Mouse (Mus musculus) left cerebral cortex, adult 9 months (tissue): ENCODE measurements around the gene Pqlc3.
"Not testable (repeated sequence)": the region's sequence is repeated elsewhere in the genome, so short reads cannot be mapped to it uniquely, and the experiment has no call there.

ENCODE experiments used
- DNase-seq, 2 experiments: peaks; one replicate each; pipeline ENCODE4 v3.0.0; 2022; ENCODE audit warnings: low spot score in 2 of 2

Gene Pqlc3

DNA sequence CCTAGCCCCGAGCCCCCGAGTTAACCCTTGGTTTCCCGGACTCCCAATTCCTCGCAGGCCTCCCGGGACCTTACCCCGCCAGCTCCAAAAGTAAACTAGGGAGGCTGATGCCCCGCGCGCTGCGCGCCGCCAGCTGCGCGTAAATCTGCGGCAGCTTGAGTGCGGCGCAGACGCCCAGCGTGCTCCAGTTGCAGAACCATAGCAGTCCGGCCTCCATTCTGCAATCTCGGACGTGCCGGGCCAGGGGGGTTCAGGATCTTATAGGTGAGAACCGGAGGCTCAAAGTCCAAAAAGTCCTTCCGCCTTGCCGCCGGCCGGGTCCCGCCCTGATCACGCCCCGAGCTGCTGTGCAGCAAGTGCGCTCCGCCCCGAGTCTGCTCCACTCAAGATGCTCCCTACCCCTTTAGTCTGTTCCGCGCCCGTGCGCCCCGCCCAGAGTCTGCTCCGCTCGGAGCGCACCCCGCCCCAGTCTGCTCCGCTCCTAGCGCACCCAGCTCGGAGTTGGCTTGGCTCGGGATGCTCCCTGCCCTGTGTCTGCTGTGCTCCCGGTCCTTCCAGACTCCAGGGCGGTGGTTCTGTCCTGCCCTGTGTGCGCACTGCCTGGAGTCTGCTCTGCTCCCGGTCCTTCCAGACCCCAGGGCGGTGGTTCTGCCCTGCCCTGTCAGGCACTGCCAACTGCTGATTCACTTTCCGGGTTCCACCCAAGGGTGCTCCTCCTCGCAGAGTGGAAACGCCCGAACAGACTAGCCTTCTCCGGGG, at the start of gene Pqlc3:
Pqlc3 (minus strand) TSS at position 670 of the 759 bp plus-strand sequence.
- peak; percentile 30 to 71 for DNase-seq

DNA sequence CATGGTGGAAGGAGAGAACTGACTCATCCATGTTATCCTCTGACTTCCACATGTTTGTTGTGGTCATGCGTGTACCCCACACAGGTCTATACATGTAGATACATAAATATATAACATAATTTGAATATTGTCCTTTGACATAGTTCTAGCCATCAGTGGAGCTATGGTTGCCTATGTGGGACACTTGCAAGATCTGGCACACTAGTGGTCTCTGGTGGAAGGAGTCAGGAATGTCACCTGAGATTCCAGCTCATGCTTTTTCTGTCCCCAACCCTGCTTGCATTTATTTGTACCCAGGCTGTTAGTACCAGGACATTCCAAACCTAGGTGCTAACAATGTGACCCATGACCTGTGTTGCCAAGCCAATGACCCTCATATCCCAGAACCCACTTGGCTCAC, 49.6 kb upstream of the Pqlc3 start:
- no peak for DNase-seq

DNA sequence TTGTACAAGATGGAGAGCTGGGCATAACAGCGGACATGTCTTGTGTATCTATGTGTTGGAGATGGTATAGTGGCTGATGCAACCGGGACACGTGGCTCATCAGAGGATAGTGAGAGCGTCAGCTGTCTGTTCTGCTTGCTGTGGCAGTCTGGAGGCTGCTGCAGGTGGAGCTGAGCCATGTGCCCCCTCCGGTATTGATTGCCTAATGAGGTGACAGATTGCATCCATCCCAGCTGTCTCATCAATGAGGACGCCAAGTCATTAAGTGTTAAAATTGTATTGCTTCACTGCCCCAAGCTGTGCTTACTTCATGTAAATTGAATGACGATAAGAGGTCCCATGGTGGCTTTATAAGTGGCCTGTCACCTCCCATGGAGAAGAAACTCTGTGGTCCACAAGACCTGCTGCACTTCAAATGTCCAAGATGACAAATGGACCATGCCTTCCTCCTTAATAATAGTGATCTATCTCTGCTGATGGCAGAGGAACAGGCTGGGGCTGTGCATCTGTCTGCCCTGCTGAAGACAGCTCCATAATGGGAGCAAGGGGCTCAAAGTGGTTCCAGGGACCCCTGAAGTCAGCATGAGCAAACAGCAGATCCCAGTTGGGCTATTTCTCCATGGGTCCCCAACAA, 48.9 kb upstream of the Pqlc3 start:
- no peak for DNase-seq

DNA sequence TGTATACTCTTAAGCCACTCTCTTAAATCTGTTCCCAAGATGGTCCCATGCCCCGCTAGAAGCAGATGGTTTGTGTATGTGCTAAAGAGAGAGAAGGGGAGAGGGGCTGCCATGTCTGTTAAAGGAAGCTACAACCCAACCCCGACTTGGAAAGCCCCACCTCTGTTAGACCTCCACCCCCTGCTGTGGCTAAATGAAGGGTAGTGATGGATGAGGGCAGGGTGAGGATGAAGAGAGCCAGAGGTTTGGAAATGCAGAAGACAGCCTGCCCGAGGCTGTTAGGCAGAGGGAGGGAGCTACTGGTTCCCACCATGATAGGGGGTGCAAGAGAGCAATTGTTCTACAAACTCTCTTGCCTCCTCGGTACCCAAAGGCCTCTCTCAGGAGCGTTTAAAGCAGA, 43.1 kb upstream of the Pqlc3 start:
- no peak for DNase-seq

DNA sequence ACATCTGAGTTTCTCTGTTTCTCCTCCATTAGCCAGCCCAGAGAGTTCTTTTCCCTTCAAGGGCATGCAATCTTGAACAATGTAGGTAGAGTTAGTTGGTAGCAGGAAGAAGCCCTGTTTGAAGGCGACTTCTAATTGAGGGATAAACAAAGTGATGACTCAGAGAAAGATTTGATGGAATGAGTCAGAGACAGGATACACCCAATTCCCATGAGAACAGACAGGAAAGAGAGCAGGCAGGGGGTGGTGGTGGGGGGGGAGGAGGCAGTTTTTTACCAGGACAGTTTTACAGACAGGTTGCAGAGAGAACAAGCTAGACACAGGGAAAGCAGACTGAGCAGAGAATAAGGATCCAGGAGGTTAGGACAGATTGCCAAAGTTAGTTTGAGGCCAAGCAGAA, 40.4 kb upstream of the Pqlc3 start:
- DNase-seq = no peak

DNA sequence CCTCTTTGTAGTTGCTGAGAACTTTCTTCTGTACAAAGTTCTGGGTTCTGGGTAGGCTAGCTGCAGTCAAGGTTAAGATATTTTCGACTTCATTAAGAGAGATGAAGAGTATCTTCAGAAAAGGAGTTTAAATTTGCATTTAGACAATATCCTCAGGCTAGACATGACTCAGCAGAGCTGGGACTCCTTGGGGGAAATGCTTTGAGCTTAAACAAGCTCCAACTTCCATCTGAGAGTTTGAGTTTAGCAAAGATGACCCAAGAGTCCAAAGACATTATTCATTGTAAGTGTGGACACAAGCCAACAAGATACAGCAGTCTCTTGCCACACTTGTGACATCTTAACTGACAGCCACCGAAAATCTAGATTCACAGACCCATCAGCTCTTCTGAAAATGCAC, 39.2 kb upstream of the Pqlc3 start:
- DNase-seq = no peak

DNA sequence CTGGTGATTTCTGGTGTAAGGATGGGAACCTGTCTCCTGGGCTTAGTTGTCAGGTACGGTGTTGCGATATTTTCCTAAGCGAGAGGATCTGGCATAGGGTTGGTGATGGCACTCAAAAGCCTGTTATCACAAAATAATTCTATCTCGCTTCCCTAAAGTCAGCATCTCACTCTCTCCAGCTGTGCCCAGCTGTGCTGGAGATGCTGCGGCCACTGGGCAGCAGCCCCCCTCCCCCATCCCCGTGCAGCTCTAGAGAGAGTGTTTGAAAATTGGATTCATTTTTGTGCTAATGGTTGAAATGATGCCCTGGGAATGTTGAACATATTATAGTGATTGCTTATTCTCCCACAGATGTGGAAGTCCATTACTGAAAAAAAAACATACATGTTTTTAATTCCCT, 38.0 kb upstream of the Pqlc3 start:
- no peak for DNase-seq

DNA sequence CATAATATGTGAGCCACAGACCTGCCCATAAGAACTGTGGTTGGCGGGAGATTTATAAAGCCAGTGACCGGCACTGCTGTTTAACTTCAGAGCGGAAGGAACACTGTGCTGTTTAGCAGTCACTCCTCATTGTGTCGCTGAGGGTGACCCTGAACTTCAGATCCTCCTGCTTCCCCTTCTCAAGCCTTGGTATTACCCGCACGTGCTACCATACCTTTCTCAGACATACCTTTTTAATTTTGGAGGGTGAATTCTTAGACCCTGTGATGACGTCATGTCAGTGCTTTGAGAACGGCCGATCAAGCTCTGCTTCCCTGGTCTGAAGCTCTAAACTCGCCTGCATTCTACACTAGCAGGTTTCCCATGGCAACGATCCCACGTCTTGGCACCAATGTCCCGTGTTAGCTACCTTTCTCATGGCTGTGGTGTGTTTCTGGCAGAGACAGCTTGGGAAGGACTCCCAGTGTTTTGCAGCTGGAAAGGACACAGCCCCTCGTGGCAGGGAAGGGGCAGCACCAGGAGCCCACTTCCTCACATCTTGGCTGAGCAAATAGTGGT, 36.9 kb upstream of the Pqlc3 start:
- peak in 1 of 2 experiments; percentile 75 for DNase-seq

DNA sequence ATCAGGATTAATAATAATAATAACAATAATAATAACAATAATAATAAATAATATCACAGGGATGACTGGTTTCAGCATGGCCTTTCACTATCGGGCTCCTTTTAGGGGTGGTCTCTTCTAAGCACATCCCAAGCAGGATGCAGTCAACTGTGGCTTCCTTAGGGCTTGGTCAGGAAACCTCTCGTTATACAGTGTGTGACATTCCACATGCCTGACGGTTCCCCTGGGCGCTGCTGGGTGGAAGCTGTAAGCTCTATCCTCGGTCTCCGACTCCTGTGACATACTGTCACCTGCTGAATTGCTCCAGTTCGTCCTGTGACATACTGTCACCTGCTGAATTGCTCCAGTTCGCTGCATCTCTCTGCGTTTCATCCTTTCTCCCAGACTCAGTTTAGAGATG, 36.3 kb upstream of the Pqlc3 start:
- no peak for DNase-seq

DNA sequence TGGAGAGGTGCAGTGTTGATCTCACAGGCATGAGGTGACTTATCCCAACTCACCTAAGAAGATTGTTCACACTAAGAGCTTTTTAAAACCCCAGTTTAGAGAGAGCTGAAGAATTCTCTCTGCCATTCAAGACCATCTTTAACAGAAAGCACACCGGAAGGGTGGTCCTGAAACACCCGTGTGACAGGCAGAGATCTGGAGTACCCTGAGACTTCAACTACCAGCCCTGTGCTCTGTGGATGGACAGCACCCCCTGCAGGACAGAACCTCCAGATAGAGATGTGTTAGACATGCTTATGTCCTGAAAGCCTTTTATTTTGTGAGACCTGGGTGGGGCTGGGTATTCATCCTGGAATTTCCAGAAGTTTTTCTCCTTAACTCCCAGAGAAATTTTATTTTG, 34.9 kb upstream of the Pqlc3 start:
- DNase-seq = peak in 1 of 2 experiments; percentile 37

DNA sequence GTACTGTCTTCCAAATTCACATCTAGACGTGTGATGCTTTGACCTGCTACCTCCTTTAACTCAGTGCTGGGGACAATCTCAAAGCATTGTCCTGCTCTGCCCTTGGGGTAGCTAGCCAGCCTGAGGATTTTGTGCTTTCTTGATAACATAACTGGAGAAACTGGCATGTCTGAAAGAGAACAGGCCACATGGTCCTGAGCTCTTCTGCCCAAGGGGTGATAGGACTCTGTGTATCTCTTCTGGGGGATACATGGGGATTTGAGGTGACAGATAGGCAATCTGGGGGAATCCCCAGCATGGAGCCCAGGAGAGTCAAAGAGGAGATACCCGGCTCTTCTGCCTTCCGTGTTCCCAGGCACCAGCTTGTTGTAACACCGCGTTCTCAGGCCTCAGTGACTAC, 34.5 kb upstream of the Pqlc3 start:
- no peak for DNase-seq

DNA sequence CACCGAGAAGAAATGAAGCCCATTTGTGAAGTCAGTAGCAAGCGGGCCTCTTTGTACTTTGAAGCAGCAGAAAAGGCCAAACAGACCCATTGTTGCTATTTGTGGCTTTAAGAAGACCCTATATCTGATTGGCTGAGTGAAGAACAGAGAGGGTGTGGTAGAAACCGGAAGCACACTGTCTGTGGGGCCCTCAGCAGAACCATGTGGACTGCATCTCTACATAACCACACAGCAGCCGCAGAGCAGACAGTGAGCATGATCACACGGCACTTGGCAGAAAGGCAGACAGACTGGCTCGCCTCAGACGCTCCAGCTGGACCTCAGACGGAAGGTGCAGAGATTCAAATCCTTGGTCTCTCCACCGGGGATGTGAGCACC, 33.2 kb upstream of the Pqlc3 start:
- no peak for DNase-seq

DNA sequence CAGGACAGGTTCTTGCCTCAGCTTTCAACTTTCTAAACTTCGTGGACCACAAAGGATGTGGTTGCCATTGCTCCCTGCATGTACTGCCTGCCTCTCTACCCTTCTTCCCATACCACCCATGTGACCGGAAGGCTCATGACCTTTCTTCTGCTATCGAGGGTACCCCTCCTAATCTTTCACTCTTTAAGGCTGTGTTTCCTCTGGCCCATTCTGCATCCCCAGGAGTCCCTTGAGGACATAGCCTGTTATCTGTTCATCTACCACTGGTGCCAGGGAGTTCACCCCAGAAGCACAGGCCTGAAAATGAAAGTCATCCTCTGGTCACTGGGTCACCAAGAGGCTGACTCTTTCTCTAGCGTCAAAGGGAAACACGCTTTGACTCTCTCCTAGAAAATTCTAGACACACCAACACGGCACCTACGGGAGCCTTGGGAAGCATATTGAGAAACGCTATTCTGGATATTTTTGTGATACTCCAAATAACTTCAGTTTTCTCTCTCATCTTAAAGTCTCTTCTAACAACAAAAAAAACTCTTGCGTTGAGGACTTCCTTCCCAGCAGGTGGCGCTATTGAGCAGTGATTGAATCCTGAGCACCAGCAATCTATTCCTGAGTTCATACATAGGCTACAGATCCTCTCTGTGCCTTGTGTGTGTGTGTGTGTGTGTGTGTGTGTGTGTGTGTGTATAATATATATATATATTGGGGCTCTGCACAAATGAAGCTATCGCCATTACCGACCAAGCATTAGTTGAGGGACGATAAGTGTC, 32.7 kb upstream of the Pqlc3 start:
- DNase-seq = peak in 1 of 2 experiments; percentile 81

DNA sequence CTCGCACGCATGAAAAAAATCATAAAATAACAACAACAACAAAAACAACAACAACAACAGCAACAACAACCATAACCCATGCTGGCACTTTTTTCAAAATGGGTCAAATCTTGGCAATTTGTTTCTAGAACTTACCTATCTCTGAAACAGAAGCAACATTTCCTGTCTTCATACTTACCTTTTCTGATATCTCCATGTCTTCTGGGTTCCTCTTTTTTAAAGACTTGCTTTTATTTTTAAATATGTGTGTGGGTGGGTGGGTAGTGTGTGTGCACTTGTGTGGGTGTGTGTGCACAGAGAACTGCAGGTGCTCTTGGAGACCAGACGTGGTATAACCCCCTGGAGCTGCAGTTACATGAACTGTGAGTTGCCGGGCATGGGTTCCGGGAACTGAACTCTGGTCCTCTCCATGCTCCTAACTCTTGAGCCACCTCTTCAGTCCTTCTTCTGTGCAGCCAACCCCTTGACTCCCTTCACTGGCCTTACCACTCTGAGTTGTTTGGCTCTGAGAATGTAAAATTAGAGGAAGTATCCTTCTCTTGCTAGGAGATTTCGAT, 24.4 kb upstream of the Pqlc3 start:
- no peak for DNase-seq

DNA sequence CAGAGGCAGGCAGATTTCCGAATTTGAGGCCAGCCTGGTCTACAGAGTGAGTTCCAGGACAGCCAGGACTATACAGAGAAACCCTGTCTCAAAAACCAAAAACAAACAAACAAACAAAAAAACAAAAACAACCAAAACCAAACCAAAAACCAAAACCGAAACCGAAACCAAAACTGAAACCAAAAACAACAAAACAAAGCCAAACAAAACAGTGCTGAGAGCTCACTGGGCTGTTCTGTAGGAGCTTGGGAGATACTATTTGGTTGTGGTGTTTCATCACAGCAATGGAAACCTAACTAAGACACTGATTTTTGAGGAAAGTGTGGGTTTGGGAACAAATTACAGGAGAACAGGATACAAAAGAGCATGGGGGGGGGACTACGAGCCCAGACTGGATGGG, 21.9 kb upstream of the Pqlc3 start:
- DNase-seq = no peak

DNA sequence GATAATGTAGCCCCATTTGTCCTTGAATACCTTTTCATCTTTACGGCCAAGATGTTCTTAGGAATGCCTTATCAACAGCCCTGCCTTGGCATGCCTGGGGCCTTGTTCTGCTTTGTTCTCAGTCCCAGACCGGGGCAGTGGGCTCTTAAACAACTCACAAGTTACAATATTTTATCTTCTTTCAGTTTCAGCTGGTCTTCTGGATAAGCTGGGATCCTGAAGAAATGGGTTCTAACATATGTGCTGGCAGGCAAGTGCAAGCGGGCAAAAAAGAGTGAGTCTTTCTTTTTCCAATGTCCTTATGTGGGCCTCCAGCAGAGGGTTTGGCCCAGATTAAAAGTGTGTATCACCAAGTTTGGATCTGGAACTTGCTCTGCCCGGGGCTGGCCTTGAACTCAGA, 20.9 kb upstream of the Pqlc3 start:
- DNase-seq = not testable (repeated sequence)

DNA sequence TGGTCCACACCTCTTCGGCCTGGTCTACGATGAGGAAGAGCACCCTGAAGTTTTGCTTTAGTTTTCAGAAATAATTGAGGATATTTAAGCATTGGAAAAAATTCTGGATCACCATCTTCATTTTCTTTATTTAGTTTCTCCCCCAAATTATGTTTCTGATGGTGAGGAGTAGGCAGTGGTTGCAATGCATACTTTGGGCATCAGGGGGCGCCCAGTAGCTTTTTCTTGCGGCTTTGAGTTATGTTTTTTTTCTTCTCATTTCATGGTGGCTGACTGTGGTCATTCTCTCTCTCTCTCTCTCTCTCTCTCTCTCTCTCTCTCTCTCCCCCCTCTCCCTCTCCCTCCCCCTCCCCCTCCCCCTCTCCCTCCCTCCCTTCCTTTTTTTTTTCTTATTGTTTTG, 18.3 kb upstream of the Pqlc3 start:
- DNase-seq = peak in 1 of 2 experiments; percentile 71

DNA sequence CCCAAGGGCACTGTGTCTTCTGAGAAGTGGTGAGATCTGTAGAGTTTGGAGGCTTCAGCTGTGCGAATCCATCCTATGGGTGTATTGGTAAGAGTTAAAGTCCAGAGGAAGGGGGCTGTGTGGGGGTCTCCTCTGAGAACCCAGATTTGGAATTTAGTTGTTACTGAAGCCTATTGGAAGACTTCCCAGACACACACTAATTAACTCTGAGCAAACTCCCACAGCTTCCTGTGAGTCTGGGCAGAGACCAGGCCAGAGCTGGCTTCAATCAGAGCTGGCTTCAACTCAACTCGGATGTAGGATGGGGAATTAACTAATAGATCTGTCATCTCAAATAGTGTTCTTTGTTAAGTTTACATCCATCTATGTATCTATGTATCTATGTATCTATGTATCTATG, 15.5 kb upstream of the Pqlc3 start:
- no peak for DNase-seq

DNA sequence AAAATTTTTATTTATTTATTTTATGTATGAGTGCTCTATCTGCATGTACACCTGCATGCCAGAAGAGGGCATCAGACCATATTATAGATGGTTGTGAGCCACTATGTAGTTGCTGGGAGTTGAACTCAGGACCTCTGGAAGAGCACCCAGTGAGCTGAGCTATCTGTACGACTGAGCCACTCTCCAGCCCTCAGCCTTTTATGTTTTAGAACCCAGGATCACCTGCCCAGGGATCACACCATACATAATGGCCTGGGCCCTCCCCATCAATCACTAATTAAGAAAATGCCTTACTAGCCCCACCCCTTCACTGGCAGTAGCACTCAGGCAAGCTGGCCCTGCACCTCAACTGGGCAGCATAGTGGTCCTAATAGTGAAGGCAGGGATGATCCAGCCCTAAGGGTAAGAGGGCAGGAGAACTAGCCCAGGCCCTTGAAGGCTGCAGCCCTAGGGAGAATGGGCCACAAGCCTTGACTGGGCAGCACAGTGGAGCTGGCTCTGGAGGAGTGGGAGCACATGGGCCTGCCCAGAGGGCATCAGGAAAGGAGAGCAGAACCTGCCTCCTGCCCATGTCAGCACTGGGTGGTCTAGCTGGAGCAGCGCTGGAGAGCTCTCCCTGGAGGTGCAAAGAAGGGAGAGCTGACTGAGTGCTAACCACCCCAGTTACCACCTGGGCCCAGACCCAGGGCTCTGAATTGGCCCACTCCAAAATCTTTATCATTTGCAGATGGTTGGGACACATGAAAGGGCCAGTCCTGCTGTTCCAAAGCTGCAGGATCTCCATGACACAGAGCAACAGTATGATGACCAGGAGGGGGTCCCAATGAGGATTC, 12.1 kb upstream of the Pqlc3 start:
- no peak for DNase-seq

DNA sequence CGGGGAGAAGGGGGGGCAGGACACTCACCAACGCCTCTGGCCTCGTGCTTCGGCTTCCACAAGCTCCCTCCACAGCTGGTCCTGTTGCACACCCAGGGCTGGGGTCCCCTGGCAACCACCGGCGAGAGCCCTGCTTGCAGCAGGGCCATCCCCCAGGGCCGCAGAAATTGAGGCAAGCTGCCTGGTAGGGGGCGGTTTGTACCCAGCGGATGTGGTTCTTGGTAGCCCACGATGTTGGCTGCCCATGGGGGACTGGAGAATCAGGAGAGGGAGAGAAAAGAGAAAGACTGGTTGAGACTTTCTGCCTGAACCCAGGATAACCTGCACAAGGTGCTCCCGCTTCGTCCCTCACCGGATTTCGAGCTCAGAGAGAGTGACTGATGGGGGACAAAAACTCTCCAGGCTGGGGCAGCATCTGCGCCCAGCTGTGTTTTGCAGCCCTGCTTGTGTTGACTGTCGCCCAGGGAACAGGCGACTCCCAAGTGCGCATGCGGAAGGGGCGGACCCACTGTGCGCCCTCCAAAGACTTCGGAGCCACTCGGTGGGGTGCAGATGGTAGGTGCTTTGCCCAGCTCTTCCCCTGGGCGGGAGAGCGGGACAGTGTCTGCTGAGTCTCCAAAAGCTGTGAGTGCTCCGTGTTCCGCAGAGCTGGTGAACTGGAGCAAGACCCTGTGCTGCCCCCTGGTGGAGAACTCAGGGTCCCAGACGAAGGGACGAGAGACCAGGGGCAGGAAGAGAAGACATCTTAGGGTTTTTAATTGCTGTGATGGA, 11.1 kb upstream of the Pqlc3 start, which contains the start of gene 2410004P03Rik:
2410004P03Rik (minus strand) TSS at position 628 of the 771 bp plus-strand sequence.
- DNase-seq = peak in 1 of 2 experiments; percentile 72
